Mouse (Mus musculus) kidney, embryonic 14.5 days (tissue): ENCODE results near the gene Tmub2. TPM values are rescaled to one million over a fixed set of nuclear protein-coding genes. Genes with fewer than 3 reads are reported as not detected.

Experiments used
- ATAC-seq: fragments of 200-750 bp; cut with Nextera tagmentation; 2 replicates; pipeline ENCODE4 v1.8.0; 2017; ENCODE audit warnings: moderate number of reproducible peaks, mild to moderate bottlenecking, moderate TSS enrichment, moderate library complexity; ENCODE audit not compliant: low FRiP score, low TSS enrichment
- H3K27ac ChIP-seq: fragments of 300-500 bp; sonication (generic); 2 replicates; pipeline ENCODE4 v1.5.1; 2014; ENCODE audit warnings: low read depth, mild to moderate bottlenecking, low read length, moderate library complexity, mixed read lengths
- H3K27me3 ChIP-seq: fragments of 300-500 bp; sonication (generic); 2 replicates; pipeline ENCODE4 v1.6.1; 2014; ENCODE audit warnings: mild to moderate bottlenecking, low read length; ENCODE audit not compliant: control insufficient read depth, insufficient read depth
- H3K36me3 ChIP-seq: fragments of 300-500 bp; sonication (generic); 2 replicates; pipeline ENCODE4 v1.6.1; 2014; ENCODE audit warnings: low read length, mixed read lengths; ENCODE audit not compliant: control insufficient read depth, insufficient read depth
- H3K4me1 ChIP-seq: fragments of 300-500 bp; sonication (generic); 2 replicates; pipeline ENCODE4 v1.6.1; 2014; ENCODE audit warnings: low read length, mixed read lengths; ENCODE audit not compliant: control insufficient read depth, insufficient read depth
- H3K4me2 ChIP-seq: fragments of 300-500 bp; sonication (generic); replicated peaks from 2 replicates; pipeline ENCODE4 v1.6.1; 2014; ENCODE audit warnings: low read depth, mild to moderate bottlenecking, low read length
- H3K4me3 ChIP-seq: fragments of 300-500 bp; sonication (generic); 2 replicates; pipeline ENCODE4 v1.5.1; 2014; ENCODE audit warnings: mild to moderate bottlenecking, low read length
- H3K9ac ChIP-seq: fragments of 300-500 bp; sonication (generic); 2 replicates; pipeline ENCODE4 v1.6.1; 2014; ENCODE audit warnings: low read depth, mild to moderate bottlenecking, low read length, moderate library complexity
- H3K9me3 ChIP-seq: fragments of 300-500 bp; sonication (generic); 2 replicates; pipeline ENCODE4 v1.6.1; 2016; ENCODE audit warnings: low read length; ENCODE audit not compliant: control insufficient read depth
- WGBS: fragments of 180-500 bp; shearing (Covaris S2); extraction: QIAGEN DNeasy Blood & Tissue Kit; methylation state at CpG from one replicate; pipeline ENCODE4 v1.1.7; 2014; 5-methylcytosine and 5-hydroxymethylcytosine counted together
- polyA plus RNA-seq: library from polyadenylated mRNA; unstranded; fragments of >200 nt; fragmentation: Nextera tagmentation; extraction: Ambion mirVana; gene quantifications from 2 replicates; pipeline ENCODE4 v1.2.1, GENCODE M21; 2014

Gene Tmub2
- polyA plus RNA-seq, 1 experiment from 2014 or later = 54.2 TPM

GRCm38 (mm10) chr11:102287485-102287884 lies 2.8 kb downstream of the Tmub2 start:
- no peak overlapping the region for H3K9ac ChIP-seq
- no peak overlapping the region for H3K4me3 ChIP-seq
- H3K4me2 ChIP-seq = no peak overlapping the region
- ATAC-seq = no peak
- no peaks in the 10 kb centered on the region for H3K9me3 ChIP-seq
- no peak overlapping the region for H3K27ac ChIP-seq
- WGBS = 87% methylated on average over 8 of the region's 8 CpGs
- H3K36me3 ChIP-seq = peaks cover 48% of the 10 kb centered on the region
- no peaks in the 10 kb centered on the region for H3K27me3 ChIP-seq
- H3K4me1 ChIP-seq = peaks cover 6% of the 10 kb centered on the region; the same call in 1 of the 2 replicates

- Histone ChIP-seq H3K9ac (no peak overlapping the region), H3K27me3 (no peaks in the 10 kb centered on the region), H3K36me3 (peaks cover 56% of the 10 kb centered on the region), H3K4me3 (no peak overlapping the region), H3K4me2 (no peak overlapping the region), H3K9me3 (no peaks in the 10 kb centered on the region), H3K27ac (no peak overlapping the region), H3K4me1 (peaks cover 6% of the 10 kb centered on the region; the same call in 1 of the 2 replicates)
- ATAC-seq = no peak
- WGBS = 82% methylated on average over 8 of the region's 8 CpGs
These were observed 3.5 kb downstream of the Tmub2 start for GRCm38 (mm10) chr11:102288027-102288804.

DNA sequence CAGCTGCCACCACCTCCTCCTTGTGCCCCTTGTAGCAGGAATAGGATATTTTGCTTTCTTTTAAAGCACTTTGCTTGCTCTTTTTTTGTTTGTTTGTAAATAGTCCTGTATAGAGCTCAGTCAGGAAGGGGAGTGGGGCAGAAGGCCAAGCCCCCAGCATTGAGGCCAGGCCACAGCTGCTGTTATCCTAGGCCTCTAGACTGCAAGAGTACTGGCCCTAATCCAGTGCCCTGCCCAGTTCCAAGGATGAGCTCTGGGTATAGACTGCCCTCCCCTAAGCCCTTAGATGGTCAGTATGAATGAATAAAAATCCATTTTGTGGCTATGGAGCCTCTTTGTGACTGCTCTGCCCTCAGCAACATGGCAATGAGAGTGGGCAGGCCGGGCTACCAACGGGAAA lies 4.2 kb downstream of the Tmub2 start:
- 66% methylated on average over 2 of the region's 2 CpGs for WGBS
- Histone ChIP-seq H3K27ac (no peak overlapping the region), H3K27me3 (no peaks in the 10 kb centered on the region), H3K9me3 (no peaks in the 10 kb centered on the region), H3K4me3 (no peak overlapping the region), H3K4me1 (peaks cover 6% of the 10 kb centered on the region; the same call in 1 of the 2 replicates), H3K36me3 (peaks cover 62% of the 10 kb centered on the region), H3K4me2 (no peak overlapping the region), H3K9ac (no peak overlapping the region)
- ATAC-seq = no peak

DNA sequence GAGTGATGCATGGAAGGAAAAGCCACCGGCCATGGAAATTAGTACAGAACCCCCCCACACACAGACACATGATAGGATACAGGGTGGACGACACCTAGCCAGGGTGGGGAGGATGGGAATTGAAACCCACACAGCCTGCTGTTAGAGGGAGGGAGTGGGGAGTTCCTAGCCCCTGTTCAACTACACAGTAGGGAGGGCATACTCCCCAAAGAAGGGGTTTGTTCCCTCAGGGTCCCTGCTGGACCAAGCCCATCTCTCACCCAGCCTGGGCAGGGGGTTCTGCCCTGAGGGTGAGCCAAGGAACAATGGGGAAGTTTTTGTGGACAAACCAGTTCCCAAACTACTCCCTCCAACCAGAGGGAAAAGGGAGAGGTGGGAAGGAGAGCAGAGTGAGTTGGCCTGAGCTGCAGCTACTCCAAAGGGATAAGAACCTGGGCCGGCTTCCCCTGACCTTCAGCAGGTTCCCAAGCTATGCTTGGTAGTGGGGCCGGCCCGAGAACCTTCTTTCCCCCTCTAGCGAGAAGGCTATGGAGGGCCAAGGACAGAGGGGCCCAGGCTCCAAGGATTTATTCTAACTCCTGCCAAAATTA lies 4.9 kb downstream of the Tmub2 start:
- Histone ChIP-seq H3K9me3 (no peaks in the 10 kb centered on the region), H3K4me2 (no peak overlapping the region), H3K36me3 (peaks cover 67% of the 10 kb centered on the region), H3K4me3 (no peak overlapping the region), H3K4me1 (peaks cover 6% of the 10 kb centered on the region; the same call in 1 of the 2 replicates), H3K9ac (no peak overlapping the region), H3K27ac (no peak overlapping the region), H3K27me3 (no peaks in the 10 kb centered on the region)
- 50% methylated on average over 6 of the region's 6 CpGs for WGBS
- no peak for ATAC-seq

DNA sequence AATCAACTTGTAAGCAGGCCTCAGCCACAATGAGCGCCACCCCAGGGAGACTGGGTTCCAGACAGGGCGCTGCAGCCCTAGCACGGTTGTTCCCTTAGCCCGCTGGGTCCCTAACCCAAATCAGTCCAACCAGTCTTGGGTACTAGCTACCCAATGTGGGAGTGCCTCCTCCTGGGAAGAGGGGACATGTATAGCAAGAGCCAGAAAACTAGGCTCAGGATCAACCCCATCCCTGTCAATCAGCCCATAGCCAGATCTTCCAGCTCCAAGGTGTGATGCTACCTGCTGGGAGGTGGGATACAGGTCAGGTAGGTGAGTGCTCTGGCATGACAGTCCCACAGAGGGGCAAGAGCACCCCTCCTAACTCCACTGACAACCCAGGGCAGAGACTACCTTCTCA lies 5.4 kb downstream of the Tmub2 start:
- Histone ChIP-seq H3K27me3 (no peaks in the 10 kb centered on the region), H3K9me3 (no peaks in the 10 kb centered on the region), H3K4me3 (no peak overlapping the region), H3K9ac (no peak overlapping the region), H3K36me3 (peaks cover 67% of the 10 kb centered on the region), H3K4me2 (no peak overlapping the region), H3K4me1 (peaks cover 12% of the 10 kb centered on the region; the same call in 1 of the 2 replicates), H3K27ac (no peak overlapping the region)
- WGBS = 87% methylated on average over 4 of the region's 4 CpGs
- no peak for ATAC-seq

GRCm38 (mm10) chr11:102291051-102291535 lies 6.4 kb downstream of the Tmub2 start:
- WGBS = 84% methylated on average over 11 of the region's 11 CpGs
- no peak for ATAC-seq
- H3K9me3 ChIP-seq = no peaks in the 10 kb centered on the region
- no peaks in the 10 kb centered on the region for H3K27me3 ChIP-seq
- peaks cover 67% of the 10 kb centered on the region for H3K36me3 ChIP-seq
- no peak overlapping the region for H3K4me3 ChIP-seq
- H3K27ac ChIP-seq = no peak overlapping the region
- no peak overlapping the region for H3K9ac ChIP-seq
- H3K4me1 ChIP-seq = peaks cover 6% of the 10 kb centered on the region; the same call in 1 of the 2 replicates
- no peak overlapping the region for H3K4me2 ChIP-seq

DNA sequence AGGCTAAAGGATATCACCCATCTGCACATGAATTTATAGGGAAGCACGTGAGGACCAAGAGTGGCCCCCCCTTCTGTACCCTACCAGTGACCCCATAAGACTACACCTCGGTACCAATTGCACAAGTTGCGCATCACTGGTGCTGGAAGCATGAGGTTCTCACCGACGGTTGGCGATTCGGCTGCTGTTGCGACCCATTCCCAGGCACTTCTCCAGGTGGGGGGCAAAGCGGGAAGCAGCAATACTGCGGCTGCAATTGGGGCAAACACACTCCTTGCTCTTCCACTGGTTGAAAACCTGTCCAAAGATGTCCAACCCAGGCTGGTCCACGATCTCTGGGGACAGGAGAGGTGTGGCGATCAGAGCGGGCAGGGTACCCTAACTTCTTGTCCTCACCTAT lies 9.2 kb downstream of the Tmub2 start:
- no peak for ATAC-seq
- H3K36me3 ChIP-seq = peaks cover 48% of the 10 kb centered on the region
- H3K4me3 ChIP-seq = no peak overlapping the region
- H3K4me2 ChIP-seq = no peak overlapping the region
- H3K4me1 ChIP-seq = peaks cover 12% of the 10 kb centered on the region
- H3K27me3 ChIP-seq = no peaks in the 10 kb centered on the region
- WGBS = 92% methylated on average over 13 of the region's 13 CpGs
- no peak overlapping the region for H3K9ac ChIP-seq
- no peak overlapping the region for H3K27ac ChIP-seq
- H3K9me3 ChIP-seq = no peaks in the 10 kb centered on the region

- Histone ChIP-seq H3K4me1 (peaks cover 12% of the 10 kb centered on the region), H3K4me2 (no peak overlapping the region), H3K9ac (no peak overlapping the region), H3K36me3 (peaks cover 44% of the 10 kb centered on the region), H3K27me3 (no peaks in the 10 kb centered on the region), H3K27ac (no peak overlapping the region), H3K4me3 (no peak overlapping the region; the same call in 1 of the 2 replicates), H3K9me3 (no peaks in the 10 kb centered on the region)
- WGBS = 76% methylated on average over 5 of the region's 5 CpGs
- no peak for ATAC-seq
These were observed 9.7 kb downstream of the Tmub2 start for GRCm38 (mm10) chr11:102294416-102294815.
